Mouse (Mus musculus) ES-E14 (cell line): ENCODE data around the gene St6galnac3. TPM values are rescaled to one million over a fixed set of nuclear protein-coding genes. Genes with fewer than 3 reads are reported as not detected.

Source experiments
- DNase-seq: peaks from one replicate; pipeline ENCODE4 v3.0.0-alpha.2; 2013; ENCODE audit warnings: low read depth, low spot score
- H3K27ac ChIP-seq: 2 replicates; pipeline ENCODE4 v1.5.1; 2012; ENCODE audit warnings: low read depth, mild to moderate bottlenecking, low read length, moderate library complexity, mixed read lengths; ENCODE audit not compliant: poor library complexity, insufficient read depth, severe bottlenecking
- H3K36me3 ChIP-seq: 2 replicates; pipeline ENCODE4 v1.6.1; 2012; ENCODE audit warnings: mild to moderate bottlenecking, low read length, moderate library complexity, mixed read lengths; ENCODE audit not compliant: control insufficient read depth, poor library complexity, insufficient read depth, severe bottlenecking
- H3K4me1 ChIP-seq, 2 experiments: fragments of 150-350 bp in 1 of 2; sonication (generic) in 1 of 2; 2 replicates each; pipeline ENCODE4 v1.6.1; 2012; ENCODE audit warnings: low read length in 2 of 2, mild to moderate bottlenecking in 1 of 2, mixed read lengths in 1 of 2; ENCODE audit not compliant: control insufficient read depth in 2 of 2, insufficient read depth in 2 of 2, poor library complexity in 1 of 2
- H3K4me3 ChIP-seq, 2 experiments: fragments of 150-350 bp in 1 of 2; sonication (generic) in 1 of 2; 2 replicates each; pipeline ENCODE4 v1.5.1; 2012; ENCODE audit warnings: low read length in 2 of 2, low read depth in 1 of 2, mild to moderate bottlenecking in 1 of 2, mixed read lengths in 1 of 2; ENCODE audit not compliant: insufficient read depth in 1 of 2, poor library complexity in 1 of 2, severe bottlenecking in 1 of 2
- H3K9ac ChIP-seq: 2 replicates; pipeline ENCODE4 v1.6.1; 2012; ENCODE audit warnings: low read depth, mild to moderate bottlenecking, low read length, mixed read lengths; ENCODE audit not compliant: poor library complexity, insufficient read depth, severe bottlenecking
- H3K9me3 ChIP-seq: fragments of 150-350 bp; sonication (generic); 2 replicates; pipeline ENCODE4 v1.6.1; 2012; ENCODE audit warnings: low read depth, mild to moderate bottlenecking, low read length; ENCODE audit not compliant: control insufficient read depth, insufficient read depth
- CHD2 ChIP-seq: IDR thresholded peaks from 2 replicates; pipeline ENCODE4 v1.6.1; 2014; ENCODE audit warnings: mild to moderate bottlenecking, low read depth, low read length, inconsistent platforms
- HCFC1 ChIP-seq: IDR thresholded peaks from 2 replicates; pipeline ENCODE4 v1.6.1; 2012; ENCODE audit warnings: low read length, inconsistent platforms, borderline replicate concordance; ENCODE audit not compliant: insufficient read depth
- MAFK ChIP-seq: IDR thresholded peaks from 2 replicates; pipeline ENCODE4 v1.6.1; 2014; ENCODE audit warnings: mild to moderate bottlenecking, low read depth, low read length, inconsistent platforms; ENCODE audit not compliant: insufficient read depth
- ZC3H11A ChIP-seq: IDR thresholded peaks from 2 replicates; pipeline ENCODE4 v1.6.1; 2012; ENCODE audit warnings: low read depth, mild to moderate bottlenecking, inconsistent platforms, low read length, borderline replicate concordance
- ZNF384 ChIP-seq: IDR thresholded peaks from 2 replicates; pipeline ENCODE4 v1.6.1; 2012; ENCODE audit warnings: low read depth, low read length, inconsistent platforms
- in situ Hi-C, 2 experiments: fragments of 600-800 bp; cut with MboI; formaldehyde crosslinking; loops; one replicate each; pipeline ENCODE4 v1.15.1; 2025; ENCODE audit warnings: low sequenced_read_pairs in 2 of 2, inconsistent platforms in 1 of 2; ENCODE audit not compliant: unreplicated experiment in 2 of 2
- total RNA-seq: library from RNA; depleted of rRNA; stranded (reverse); fragments of 300-350 nt; gene quantifications from 2 replicates; pipeline ENCODE4 v1.2.3, GENCODE M21; 2012

Gene St6galnac3
- total RNA-seq, 1 experiment = 3.8 TPM

DNA sequence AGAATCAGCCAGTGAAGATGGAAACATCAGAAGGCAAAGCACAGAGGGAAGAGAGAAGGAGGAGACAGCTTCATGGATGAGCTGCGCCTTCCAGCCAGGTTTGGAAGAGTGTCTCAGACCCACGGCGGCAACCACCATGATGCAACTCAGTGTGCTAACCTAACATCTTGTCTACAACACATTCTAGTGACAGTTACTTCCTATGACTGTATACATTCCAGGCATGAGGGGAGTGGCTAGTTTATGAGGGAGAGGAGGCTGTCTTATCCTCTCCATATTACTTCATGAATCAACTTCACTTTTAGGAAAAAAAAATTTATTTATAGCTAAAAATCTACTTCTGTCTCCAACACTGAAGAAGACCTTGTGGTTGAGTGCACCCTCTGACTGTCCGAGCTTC is 264.8 kb downstream of the St6galnac3 start:
- peaks cover 8% of the 10 kb centered on the region; the same call in 1 of the 2 replicates for H3K36me3 ChIP-seq
- peaks cover 0 to 3% of the 10 kb centered on the region in 2 experiments; a peak in 1 of 4 replicates for H3K4me1 ChIP-seq
- no peak overlapping the region for H3K4me3 ChIP-seq
- TF ChIP-seq MAFK (no peak), HCFC1 (no peak), ZNF384 (no peak), CHD2 (no peak), ZC3H11A (no peak)
- H3K9me3 ChIP-seq = no peaks in the 10 kb centered on the region
- no peak overlapping the region for H3K9ac ChIP-seq
- in situ Hi-C loops = no loop called here
- DNase-seq = no peak
- H3K27ac ChIP-seq = no peak overlapping the region

DNA sequence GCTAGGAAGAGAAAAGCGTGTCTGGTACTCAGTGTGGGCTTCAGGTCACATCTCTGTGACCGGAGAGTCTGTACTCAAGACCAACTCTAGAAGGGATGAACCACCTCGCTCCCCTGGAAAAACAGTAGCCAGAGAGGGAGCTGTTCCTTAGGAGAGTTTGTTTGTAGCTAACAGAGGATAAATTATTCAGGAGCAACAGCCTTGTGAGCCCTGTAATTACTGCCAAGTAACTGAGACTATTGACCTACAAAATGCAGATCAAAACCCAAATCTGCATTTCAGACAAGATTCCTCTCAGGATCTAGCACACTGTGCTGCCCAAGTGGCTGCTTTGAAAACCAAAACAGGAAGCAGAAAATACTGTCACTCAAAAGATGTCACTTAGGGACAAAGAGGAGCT is 266.4 kb downstream of the St6galnac3 start:
- H3K4me3 ChIP-seq = no peak overlapping the region
- TF ChIP-seq MAFK (no peak), ZC3H11A (no peak), ZNF384 (no peak), HCFC1 (no peak), CHD2 (no peak)
- H3K9ac ChIP-seq = no peak overlapping the region
- peaks cover 0 to 5% of the 10 kb centered on the region in 2 experiments; a peak in 1 of 4 replicates for H3K4me1 ChIP-seq
- in situ Hi-C loops = no loop called here
- no peak overlapping the region for H3K27ac ChIP-seq
- H3K36me3 ChIP-seq = peaks cover 12% of the 10 kb centered on the region
- H3K9me3 ChIP-seq = no peaks in the 10 kb centered on the region
- DNase-seq = no peak

DNA sequence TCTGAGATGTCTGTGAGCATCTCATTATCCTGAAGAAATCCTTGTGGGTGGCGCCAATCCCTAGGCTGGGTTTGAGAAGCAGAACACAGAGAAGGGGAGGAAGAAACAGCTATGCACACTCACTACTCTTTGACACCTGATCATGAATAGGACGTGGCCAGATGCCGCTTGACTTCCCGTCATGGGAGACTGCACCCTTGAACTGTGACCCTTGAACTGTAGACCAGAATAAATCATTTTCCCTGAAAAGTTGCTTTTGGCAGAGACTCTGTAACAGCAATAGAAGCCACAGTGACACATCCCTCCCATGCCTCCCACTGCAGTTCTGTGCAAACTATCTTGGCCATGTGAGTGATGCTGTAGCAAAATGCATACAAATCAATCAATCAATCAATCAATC is 267.3 kb downstream of the St6galnac3 start:
- peaks cover 0 to 5% of the 10 kb centered on the region in 2 experiments; a peak in 1 of 4 replicates for H3K4me1 ChIP-seq
- in situ Hi-C loops = no loop called here
- no peak overlapping the region for H3K9ac ChIP-seq
- DNase-seq = no peak
- no peak overlapping the region for H3K27ac ChIP-seq
- H3K36me3 ChIP-seq = peaks cover 12% of the 10 kb centered on the region
- no peak overlapping the region for H3K4me3 ChIP-seq
- no peaks in the 10 kb centered on the region for H3K9me3 ChIP-seq
- TF ChIP-seq CHD2 (no peak), ZC3H11A (no peak), HCFC1 (no peak), ZNF384 (no peak)

DNA sequence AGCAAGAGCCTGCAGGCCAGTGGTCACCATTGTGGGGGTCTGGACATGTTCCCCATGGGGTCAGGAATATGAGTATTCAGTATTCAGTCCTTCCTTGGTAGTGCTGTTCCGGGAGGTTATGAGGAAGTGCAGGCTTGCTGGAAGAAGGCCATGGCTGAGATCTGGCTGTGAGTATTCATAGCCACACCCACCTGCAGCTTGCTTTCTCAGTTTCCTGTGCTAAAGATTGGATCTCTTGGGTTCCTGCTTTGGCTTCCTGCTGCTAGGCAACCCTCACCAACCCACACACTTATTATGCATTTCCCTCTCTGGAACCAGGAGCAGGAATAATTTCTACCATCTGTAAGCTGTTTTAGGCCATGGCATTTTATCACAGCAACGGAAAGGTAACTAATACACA is 267.8 kb downstream of the St6galnac3 start:
- in situ Hi-C loops = no loop called here
- Histone ChIP-seq H3K4me1 (peaks cover 0 to 8% of the 10 kb centered on the region in 2 experiments; a peak in 1 of 4 replicates), H3K27ac (no peak overlapping the region), H3K9ac (no peak overlapping the region), H3K4me3 (no peak overlapping the region), H3K9me3 (no peaks in the 10 kb centered on the region), H3K36me3 (peaks cover 12% of the 10 kb centered on the region)
- no peak for DNase-seq
- TF ChIP-seq ZC3H11A (no peak), MAFK (no peak), CHD2 (no peak), ZNF384 (no peak), HCFC1 (no peak)

DNA sequence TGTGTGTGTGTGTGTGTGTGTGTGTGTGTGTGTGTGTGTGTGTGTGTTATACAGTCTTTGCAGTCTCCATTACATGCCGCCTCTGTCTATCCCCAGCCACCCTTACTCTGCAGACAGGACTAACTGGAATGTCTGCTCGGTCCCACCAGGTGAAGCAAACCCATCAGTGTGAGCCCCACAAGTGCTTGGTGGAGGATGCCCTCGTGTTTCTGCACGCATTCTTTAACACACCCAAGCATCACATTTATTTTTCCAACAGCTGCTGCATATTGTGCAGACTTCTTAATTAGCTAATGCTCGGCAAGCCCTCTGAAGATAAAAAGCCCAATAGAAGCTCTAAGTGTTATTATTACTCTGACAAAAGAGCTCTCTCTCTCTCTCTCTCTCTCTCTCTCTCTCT is 268.7 kb downstream of the St6galnac3 start:
- no peaks in the 10 kb centered on the region for H3K9me3 ChIP-seq
- no peak overlapping the region for H3K4me3 ChIP-seq
- no peak overlapping the region for H3K9ac ChIP-seq
- in situ Hi-C loops = no loop called here
- H3K27ac ChIP-seq = no peak overlapping the region
- H3K4me1 ChIP-seq = peaks cover 3 to 9% of the 10 kb centered on the region in 2 experiments; a peak in 1 of 4 replicates
- TF ChIP-seq ZC3H11A (no peak), HCFC1 (no peak), ZNF384 (no peak), MAFK (no peak), CHD2 (no peak)
- H3K36me3 ChIP-seq = peaks cover 12% of the 10 kb centered on the region
- DNase-seq = no peak
